Mouse (Mus musculus) G1E-ER4 (cell line): Measurements from ENCODE around the gene Rnf216. TPM values are rescaled to one million over a fixed set of nuclear protein-coding genes. Genes with fewer than 3 reads are reported as not detected.

Experiments used
- GATA1 ChIP-seq: IDR thresholded peaks from one replicate; pipeline ENCODE4 v1.8.0; 2012; ENCODE audit warnings: low read length, inconsistent platforms
- polyA plus RNA-seq: library from polyadenylated mRNA; stranded (reverse); fragments of >175 nt; gene quantifications from 2 replicates; pipeline ENCODE4 v1.2.3, GENCODE M21; 2012

Gene Rnf216
- polyA plus RNA-seq, 1 experiment = 32.3 TPM

DNA sequence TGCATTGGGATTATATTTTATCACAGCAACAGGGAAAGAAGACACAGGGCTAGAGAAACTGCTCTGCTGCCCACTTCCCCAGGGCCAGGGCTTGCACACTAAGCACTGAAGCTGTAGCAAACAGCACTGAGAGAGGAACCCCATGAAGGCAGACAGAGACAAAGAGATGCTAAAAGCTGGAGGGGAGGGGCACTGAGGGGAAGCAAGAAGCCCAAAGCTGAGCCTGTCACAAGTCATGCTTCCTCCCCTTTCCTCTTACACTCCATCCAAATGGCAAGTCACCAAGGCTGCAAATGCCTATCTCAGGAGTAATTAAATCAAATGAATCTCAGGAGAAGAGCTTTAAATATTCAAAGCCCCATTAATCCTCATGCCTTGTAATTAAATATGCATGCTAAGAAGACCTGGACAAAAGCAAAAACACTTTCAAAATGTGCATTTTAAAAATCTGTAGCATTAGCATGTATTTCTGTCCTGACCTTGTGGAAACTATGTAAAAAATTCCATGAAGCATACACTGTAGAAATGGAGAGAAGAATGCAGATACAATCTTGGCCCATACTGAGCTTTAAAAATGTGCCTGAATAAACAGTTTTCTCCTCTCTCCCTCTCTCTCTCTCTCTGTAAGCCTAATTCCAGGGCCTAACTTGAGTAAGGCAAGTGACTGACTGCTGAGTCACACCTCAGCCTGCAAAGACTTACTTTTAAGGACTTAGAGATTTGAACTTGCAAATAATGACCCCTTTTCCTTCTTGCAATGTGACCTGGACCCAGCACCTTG lies 64.4 kb downstream of the Rnf216 start:
- TF ChIP-seq GATA1 = no peak

DNA sequence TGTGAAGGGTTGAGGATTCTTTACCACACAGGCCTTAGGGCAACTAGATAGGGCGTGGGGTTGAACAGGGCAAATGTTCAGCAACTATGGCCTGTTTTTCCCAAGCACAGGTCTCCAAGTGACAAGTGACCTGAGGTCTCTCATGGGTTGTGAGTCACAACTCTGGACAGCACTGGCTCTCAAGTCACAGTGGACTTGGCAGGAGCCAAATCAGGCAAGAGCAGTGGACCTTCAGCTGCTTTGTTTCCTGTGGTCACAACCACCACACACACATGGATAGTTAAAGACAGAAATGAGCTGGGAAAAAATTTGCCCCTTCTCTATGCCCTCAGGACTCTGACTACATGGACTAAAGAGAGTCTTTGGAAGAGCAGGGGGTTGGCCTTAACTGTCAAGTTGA lies 65.2 kb downstream of the Rnf216 start:
- TF ChIP-seq GATA1 = no peak

DNA sequence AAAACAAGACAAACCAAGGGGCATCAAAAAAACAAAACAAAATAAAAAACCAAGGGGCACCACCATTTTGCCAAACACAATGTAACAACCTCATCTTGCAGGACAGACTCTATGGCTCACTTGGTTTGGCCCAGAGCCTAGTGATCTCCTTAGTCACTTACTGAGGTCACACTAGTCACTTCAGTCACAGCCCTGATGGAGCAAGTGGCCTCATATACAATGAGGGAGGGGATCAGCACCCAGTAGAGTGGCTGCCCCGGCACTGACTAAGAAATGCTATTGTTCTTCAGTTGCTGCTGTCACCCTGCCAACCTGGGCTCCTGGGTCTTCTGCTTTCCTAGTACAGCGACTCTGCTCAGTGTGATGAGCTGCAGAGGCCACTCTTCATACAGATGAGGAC lies 68.9 kb downstream of the Rnf216 start:
- TF ChIP-seq GATA1 = no peak

DNA sequence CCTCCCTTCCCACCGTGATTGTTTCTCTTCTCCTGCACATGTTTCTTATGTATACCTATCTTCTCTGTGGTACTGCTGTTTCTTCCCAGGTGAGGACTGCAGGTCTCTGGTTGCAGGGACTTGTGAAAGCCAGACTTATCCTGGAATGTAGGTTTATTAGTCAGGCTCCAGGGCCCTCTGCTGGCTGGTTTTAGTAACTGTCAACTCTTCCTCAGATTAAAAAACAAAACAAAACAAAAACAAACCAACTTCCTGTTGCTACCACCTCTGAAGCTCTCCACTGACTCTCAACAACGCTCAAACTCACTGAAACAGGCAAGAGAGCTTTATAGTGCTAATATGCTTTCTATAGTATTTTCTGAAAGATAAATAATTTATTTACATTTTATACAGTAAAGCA lies 69.5 kb downstream of the Rnf216 start:
- no peak for TF ChIP-seq GATA1

DNA sequence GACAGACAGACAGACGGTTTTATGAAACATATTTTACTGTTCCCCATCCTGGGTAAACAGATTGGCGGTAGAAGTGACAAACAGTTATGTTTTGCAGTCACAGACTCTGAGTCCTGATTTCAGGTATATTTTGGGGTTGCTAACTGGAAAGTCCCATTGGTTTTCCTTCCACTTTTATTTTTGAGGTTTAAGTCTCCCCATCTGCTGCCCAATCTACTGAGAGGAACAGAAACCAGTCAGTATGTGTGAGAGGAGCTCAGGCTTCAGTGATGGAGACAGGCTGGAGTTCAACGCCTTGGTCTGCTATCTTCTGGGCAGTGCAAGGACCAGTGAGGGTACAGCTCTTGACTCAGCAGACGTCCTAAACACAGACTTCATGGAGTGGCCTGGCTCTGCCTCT lies 74.0 kb downstream of the Rnf216 start:
- no peak for TF ChIP-seq GATA1

DNA sequence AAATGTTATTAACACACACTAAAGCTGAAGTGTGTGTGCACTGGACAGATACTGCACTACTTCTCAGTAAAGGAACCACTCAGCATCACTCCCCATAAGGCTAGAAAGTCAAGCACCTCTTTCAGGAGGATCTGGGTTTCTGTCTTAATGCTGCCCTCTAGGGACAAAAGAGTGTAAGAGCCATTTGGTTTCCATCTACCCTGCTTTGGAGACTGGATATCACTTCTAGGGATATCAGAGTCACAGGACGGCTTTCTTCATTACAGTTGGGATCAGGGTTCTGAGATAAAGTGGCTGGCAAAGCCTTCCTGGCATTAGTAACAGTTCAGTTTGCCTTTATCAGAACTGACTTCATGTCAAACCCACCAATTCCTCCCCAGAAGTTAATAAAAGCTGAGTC lies 75.6 kb downstream of the Rnf216 start:
- TF ChIP-seq GATA1 = no peak

DNA sequence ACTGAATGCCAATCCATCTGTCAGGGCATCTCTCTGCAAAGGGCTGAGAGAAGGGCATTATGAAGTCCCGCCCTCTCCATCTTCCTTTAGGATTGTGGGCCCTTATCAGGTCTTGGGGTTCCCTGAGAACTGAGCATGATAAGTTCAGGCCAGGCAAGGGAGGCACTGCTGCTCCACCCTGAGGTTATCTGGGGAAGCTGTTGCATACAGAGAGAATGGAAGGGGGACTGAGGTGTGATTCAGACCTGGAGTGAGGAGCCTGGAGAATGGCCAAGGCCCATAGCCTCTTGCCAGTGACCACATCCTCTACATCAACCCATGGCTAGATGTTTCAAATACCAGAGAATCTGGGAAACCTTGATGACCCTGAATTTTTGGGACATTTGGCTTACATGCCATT lies 76.7 kb downstream of the Rnf216 start:
- no peak for TF ChIP-seq GATA1

DNA sequence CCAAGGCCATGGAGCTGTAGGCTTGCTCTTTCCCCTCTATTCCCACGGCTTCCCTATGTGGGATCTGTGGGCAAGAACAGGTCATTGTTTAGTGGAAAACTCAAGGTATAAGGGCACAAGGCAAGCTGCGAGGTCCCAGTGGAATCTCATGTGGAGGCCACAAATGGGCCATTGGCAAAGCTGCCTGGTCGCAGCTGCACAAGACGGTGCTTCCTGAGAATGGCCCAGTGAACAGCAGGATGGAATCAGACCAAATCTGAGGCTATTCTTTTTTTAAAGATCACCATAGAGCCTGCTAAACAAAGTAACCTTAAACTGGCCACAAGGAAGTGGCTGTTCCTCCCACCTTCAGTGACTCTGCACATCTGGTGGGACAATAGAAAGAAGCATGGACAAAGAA lies 77.5 kb downstream of the Rnf216 start:
- no peak for TF ChIP-seq GATA1

DNA sequence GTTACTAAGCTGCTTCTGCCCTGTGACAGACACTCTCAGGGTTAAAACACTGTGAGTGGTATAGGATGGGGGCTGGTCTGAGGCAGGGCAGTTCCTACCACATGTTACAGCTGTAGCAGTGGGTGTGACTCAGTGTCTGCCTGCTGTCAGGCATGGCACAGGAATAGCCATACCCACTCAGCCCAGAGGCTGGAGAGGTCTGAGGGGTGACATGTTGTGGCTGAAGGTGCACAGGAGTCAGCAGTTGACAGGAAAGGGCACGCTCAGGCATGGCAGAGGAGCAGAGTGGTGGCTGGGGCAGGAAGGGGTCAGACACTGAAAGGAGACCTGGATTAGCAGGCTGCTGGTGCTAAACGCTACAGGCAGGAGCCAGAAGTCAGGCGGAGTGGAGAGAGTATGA lies 78.7 kb downstream of the Rnf216 start:
- no peak for TF ChIP-seq GATA1

DNA sequence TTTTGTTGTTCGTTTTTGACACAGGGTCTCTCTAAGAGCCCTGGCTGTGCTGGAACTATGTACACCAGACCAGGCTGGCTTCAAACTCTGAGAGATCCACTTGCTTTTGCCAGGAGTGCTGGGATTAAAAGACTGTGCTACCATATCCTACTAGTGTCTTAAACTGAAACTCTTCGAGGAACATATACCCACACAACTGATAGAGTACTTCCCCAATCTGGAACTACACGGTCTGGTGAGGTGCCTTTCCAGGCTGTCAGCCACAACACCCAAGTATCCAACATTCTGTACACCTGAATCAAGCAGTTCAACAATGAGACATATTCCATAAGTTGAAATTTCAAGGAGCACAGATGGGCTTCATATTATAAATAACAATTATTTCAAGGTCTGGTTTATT lies 79.5 kb downstream of the Rnf216 start:
- no peak for TF ChIP-seq GATA1

DNA sequence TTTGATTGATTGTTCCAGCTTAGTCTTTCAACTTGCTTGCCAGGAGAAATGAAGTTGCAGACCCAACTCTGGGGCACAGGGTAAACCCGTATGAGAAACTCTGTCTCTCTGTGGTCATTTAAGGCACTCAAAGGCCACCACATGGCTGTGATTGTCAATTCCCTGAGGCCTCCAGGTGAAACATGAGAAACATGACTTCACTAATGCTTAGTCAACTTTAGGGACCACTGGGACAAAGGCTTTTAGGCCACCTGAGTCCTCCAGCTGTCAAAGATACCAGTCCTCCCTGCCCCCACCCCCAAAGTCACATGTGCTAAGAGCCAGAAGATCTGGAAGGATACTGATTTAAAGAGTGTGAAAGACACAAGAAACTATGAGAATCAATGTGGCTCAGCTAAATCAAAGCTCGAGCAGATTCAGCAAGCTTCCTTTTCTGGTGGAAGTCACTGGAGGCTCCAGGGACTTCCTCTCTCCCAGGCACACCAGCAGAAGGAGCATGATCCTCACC lies 80.1 kb downstream of the Rnf216 start:
- TF ChIP-seq GATA1 = no peak

DNA sequence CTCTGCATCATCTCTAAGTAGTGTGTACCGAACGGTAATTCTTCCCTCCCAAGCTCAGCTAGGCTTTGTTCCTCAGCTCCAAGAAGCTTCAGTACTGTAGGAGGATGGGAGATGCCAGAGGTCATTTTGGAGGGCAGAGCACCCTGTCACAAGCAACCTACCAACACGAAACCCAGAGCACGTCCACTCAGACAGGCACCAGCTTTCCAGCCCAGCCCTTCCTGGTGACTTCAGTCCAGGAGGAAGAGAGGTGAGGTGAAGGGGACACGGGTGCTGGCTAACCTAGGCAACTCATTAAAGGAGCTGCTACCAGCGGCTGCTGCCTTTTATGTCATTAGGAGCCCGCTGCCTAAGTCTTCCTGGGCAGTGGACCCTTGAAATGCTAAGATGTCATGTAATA lies 81.1 kb downstream of the Rnf216 start:
- TF ChIP-seq GATA1 = no peak

DNA sequence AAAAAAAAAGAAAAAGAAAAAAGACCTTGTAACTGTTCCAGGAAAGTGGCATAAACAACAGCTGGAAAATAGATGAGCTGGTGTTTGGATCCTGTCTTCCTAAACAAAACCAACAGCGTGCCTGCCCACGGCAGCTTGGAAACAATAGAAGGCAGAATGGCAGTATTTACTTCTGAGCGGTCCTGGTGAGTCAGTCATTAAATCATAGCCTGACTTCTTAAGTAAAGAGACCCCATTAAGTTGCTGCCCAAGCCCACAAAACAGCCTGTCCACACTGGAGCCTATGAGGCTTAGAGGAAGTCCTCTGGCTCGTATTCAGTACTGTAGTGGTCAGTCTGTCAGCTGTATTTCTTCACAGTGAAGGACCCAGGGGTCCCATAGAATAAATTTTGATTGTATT lies 81.6 kb downstream of the Rnf216 start:
- TF ChIP-seq GATA1 = no peak

DNA sequence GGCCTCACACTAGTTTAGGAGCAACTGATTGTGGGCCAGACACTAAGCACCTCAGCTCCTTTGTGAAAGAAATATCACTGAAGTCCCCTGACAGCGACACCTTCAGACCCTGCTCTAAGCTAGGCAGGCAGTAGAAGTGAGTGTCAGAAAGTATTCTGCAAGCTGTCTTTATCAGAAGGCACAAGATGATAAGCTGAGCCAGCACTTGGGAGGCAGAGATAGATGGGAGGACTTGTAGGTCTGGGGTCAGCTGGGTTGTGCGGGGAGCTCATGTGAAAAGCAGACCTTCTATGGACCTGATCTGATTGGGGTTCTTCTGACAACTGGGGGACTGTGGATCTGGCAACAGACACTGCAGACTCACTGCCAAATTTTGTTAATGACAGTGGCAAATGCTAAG lies 88.9 kb downstream of the Rnf216 start:
- no peak for TF ChIP-seq GATA1

DNA sequence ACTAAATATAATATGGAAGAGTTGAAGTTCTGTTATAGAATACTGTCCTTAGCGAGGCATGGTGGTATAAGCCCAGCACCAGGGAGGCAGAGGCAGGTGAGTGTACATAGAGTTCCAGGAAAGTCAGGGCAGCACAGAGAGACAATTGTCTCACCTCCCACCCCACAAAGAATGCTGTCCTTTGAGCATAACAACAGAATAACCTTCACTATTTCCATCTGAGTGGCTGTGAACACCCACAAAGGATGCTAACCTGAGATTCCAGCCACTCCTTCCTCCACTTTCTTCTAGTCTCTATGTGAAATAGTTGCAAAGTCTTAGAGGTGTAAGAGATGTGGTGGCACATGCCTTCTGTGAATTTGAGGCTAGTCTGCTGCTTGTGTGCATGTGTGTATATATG lies 89.8 kb downstream of the Rnf216 start:
- TF ChIP-seq GATA1 = no peak

DNA sequence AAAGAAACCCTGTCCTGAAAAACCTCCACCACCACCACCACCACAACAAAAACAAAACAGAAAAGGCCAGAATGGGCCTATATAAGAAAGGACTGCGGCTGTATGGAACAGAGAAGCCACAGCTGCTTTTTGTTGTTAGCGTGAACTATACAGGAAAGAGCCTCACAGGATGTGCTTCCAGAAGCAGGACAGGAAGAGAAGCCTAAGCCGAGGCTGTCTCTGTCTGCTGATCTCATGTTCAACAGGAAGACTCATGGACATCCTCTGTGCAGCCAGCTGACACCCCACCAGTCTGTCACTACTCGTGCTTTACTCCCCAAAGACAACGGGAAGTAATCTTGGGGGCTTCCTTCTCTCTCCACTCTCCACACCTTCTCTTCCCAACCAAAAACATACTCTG lies 95.4 kb downstream of the Rnf216 start:
- no peak for TF ChIP-seq GATA1

DNA sequence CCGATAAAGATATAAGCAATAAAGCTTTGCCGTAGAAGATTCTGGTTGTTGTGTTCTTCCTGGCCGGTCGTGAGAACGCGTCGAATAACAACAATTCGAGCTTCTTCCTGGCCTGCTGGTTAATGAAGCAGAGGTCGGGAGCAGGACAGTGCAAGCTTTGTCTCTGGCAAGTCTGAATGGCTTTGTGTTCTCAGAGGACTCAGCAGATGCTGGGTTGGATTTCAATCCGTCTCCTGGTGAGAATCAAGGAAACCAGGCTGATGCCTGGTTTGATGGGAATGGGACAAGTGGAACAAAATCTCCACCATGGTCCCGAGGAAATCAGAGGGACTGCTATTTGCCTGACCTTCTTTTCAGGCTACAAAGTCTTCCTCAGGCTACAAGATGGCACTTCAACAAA lies 103.4 kb downstream of the Rnf216 start:
- TF ChIP-seq GATA1 = no peak
